8 mouse cellular contexts compared by ENCODE assay signal in genomic region chr10:111539724-111540324, GRCm38 (mm10). TPM values are rescaled to one million over a fixed set of nuclear protein-coding genes. Genes with fewer than 3 reads are reported as not detected.
DNase-seq lines count a peak whose midpoint lies in the region; ATAC-seq and TF ChIP-seq lines count a peak whose summit lies in the region.

No protein-coding gene starts in this region.

- peak; percentile 58 for DNase-seq in thymus, postnatal 0 days (ENCODE audit: low spot score)
- DNase-seq in thymus, adult 2 months, result no peak
- peak; percentile 77 for DNase-seq in layer of hippocampus, adult 9-11 months
- peak; percentile 82 for DNase-seq in lung, postnatal 36 days
- DNase-seq in spleen, adult 18-20 months, result no peak

- no peaks in the 10 kb centered on the region for H3K9me3 ChIP-seq in forebrain, embryonic 13.5 days (replicated peaks)
- peaks cover 4% of the 10 kb centered on the region; the same call in 1 of the 2 replicates for H3K9me3 ChIP-seq in stomach, embryonic 14.5 days (ENCODE audit: control insufficient read depth, low read depth, low read length)

- peaks cover 9% of the 10 kb centered on the region for H3K4me1 ChIP-seq in thymus, adult 2 months (replicated peaks; ENCODE audit: control insufficient read depth, insufficient read depth, low read length)
- H3K4me1 ChIP-seq in forebrain, embryonic 13.5 days, result 0 out of 2 replicates have a peak, but pooled peaks cover 8% of the 10 kb centered on the region
- H3K4me1 ChIP-seq in stomach, embryonic 14.5 days (ENCODE audit: control insufficient read depth, insufficient read depth, low read length), result peaks cover 21% of the 10 kb centered on the region

- WGBS in thymus, adult 2 months, result 6% methylated on average over 9 of the region's 9 CpGs
- 44% methylated on average over 9 of the region's 9 CpGs for WGBS in forebrain, embryonic 13.5 days
- 42% methylated on average over 9 of the region's 9 CpGs for WGBS in stomach, embryonic 14.5 days

- no peaks in the 10 kb centered on the region for H3K27me3 ChIP-seq in thymus, adult 2 months (ENCODE audit: control insufficient read depth, insufficient read depth, low read length)
- H3K27me3 ChIP-seq in forebrain, embryonic 13.5 days, result no peaks in the 10 kb centered on the region
- no peaks in the 10 kb centered on the region for H3K27me3 ChIP-seq in stomach, embryonic 14.5 days (ENCODE audit: control insufficient read depth, insufficient read depth, low read length)

- H3K9ac ChIP-seq in forebrain, embryonic 13.5 days, result no peak overlapping the region
- no peak overlapping the region for H3K9ac ChIP-seq in stomach, embryonic 14.5 days (replicated peaks; ENCODE audit: low read depth, low read length)

- peak; percentile 61 for ATAC-seq in forebrain, embryonic 13.5 days
- ATAC-seq in hematopoietic stem cell, adult 5-6 weeks (replicated peaks in 1 of 2; ENCODE audit: insufficient read depth in 1 of 2, low FRiP score in 2 of 2, low TSS enrichment in 1 of 2, low read depth in 1 of 2, poor library complexity in 2 of 2, severe bottlenecking in 2 of 2), result peak; percentile 96 to 98
- ATAC-seq in stomach, embryonic 14.5 days (ENCODE audit: insufficient number of reproducible peaks, insufficient read depth, low FRiP score, low read depth), result peak; percentile 47

- no peak overlapping the region for H3K27ac ChIP-seq in thymus, adult 2 months (ENCODE audit: control insufficient read depth, insufficient read depth, low read length)
- no peak overlapping the region for H3K27ac ChIP-seq in forebrain, embryonic 13.5 days
- peak overlapping the region; percentile 52; the same call in 1 of the 2 replicates for H3K27ac ChIP-seq in stomach, embryonic 14.5 days (ENCODE audit: low read length)

- no peak for TF ChIP-seq CTCF in thymus, adult 2 months (IDR thresholded peaks at IDR 0.05; ENCODE audit: borderline replicate concordance, control insufficient read depth, extremely low read depth, insufficient read depth, low read length, poor library complexity)

- no peak overlapping the region for H3K4me2 ChIP-seq in forebrain, embryonic 13.5 days
- H3K4me2 ChIP-seq in stomach, embryonic 14.5 days (replicated peaks; ENCODE audit: low read depth, low read length), result no peak overlapping the region

- H3K36me3 ChIP-seq in thymus, adult 2 months (ENCODE audit: control insufficient read depth, insufficient read depth, low read length), result no peaks in the 10 kb centered on the region
- no peaks in the 10 kb centered on the region for H3K36me3 ChIP-seq in forebrain, embryonic 13.5 days (ENCODE audit: poor library complexity, severe bottlenecking)
- no peaks in the 10 kb centered on the region for H3K36me3 ChIP-seq in stomach, embryonic 14.5 days (ENCODE audit: control insufficient read depth, insufficient read depth, low read length)

- H3K4me3 ChIP-seq in thymus, adult 2 months (ENCODE audit: control insufficient read depth, insufficient read depth, low read length), result no peak overlapping the region
- H3K4me3 ChIP-seq in forebrain, embryonic 13.5 days, result no peak overlapping the region
- no peak overlapping the region for H3K4me3 ChIP-seq in stomach, embryonic 14.5 days (ENCODE audit: low read depth, low read length)

- no peak for TF ChIP-seq POLR2A in thymus, adult 2 months (IDR thresholded peaks at IDR 0.05; ENCODE audit: control insufficient read depth, extremely low read depth, insufficient read depth, low read length, poor library complexity)

RNA-seq across cellular contexts. Expression of gene Phlda1, which starts 33.7 kb away (rescaled TPM):
- 61.1 and 64.1 TPM in 2 replicates for polyA plus RNA-seq in thymus, postnatal 0 days (2015; fragmentation: Nextera tagmentation; extraction: Ambion mirVana)
- 14.3 and 24.9 TPM in 2 replicates for polyA plus RNA-seq in thymus, adult 2 months (2012; rRNA removed)
- 18.1 and 23.2 TPM in 2 replicates for polyA plus RNA-seq in forebrain, embryonic 13.5 days (2015; fragmentation: Nextera tagmentation; extraction: Ambion mirVana)
- 0.88 and 3.4 TPM in 2 replicates for total RNA-seq in hematopoietic stem cell, adult 5-6 weeks (2017)
- 56.3 and 60.2 TPM in 2 replicates for polyA plus RNA-seq in stomach, embryonic 14.5 days (2014; fragmentation: Nextera tagmentation; extraction: Ambion mirVana)

Comparison
In these comparisons a context has a peak if more than half of its experiments do, and no peak if none do; other contexts are left out.
1. DNase-seq: peak in thymus, postnatal 0 days (single experiment), layer of hippocampus, adult 9-11 months (single experiment) and lung, postnatal 36 days (single experiment); none in thymus, adult 2 months (single experiment) and spleen, adult 18-20 months (0 of 2).
2. ATAC-seq: peak in every context shown above with its lines; median percentile 97 in hematopoietic stem cell, adult 5-6 weeks; 61 in forebrain, embryonic 13.5 days; 47 in stomach, embryonic 14.5 days.